Mouse (Mus musculus) olfactory bulb, adult 2 months (tissue): Measurements from ENCODE around the gene Fnbp1.

ENCODE experiments used
- CTCF ChIP-seq: fragments of 200-500 bp; IDR thresholded peaks from 2 replicates; pipeline ENCODE4 v1.5.1; 2012; ENCODE audit warnings: low read depth, mild to moderate bottlenecking, low read length, moderate library complexity; ENCODE audit not compliant: insufficient read depth
- POLR2A ChIP-seq: fragments of 200-500 bp; IDR thresholded peaks from 2 replicates; pipeline ENCODE4 v1.6.1; 2012; ENCODE audit warnings: mild to moderate bottlenecking, low read depth, low read length, moderate library complexity; ENCODE audit not compliant: insufficient read depth

DNA sequence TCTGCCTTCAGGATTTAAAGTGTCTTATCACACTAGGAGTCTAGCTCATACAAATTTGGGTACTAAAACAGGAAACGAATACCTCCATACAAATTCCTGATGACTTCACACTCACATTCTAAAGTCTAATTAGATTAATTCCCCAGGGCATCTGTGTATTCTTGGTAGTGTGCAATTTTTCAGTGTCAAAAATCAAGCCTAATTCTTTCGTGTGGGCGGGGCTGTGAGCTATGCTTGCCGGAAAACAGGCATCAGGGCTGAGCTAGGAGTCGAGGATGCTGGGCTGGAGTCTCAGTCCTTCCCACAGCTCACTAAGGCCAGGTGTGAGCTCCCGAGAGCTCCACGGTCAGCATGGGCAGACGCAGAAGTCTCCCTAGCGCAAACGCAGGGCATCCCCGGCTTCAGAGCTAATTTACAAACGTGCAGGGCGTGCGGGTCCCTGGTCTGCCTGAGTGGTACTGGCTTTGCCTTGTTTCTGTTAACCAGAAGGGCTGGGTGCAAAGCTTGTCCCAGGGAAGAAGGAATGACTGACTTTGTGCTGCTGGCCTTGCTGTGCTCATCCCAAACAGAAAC is 4.7 kb downstream of the Fnbp1 start:
- TF ChIP-seq POLR2A (no peak), CTCF (no peak)
